12 mouse cellular contexts compared by ENCODE assay signal in genomic region chr6:88937971-88938663, GRCm38 (mm10). TPM values are rescaled to one million over a fixed set of nuclear protein-coding genes. Genes with fewer than 3 reads are reported as not detected.
DNase-seq lines count a peak whose midpoint lies in the region; ATAC-seq and TF ChIP-seq lines count a peak whose summit lies in the region.
"Had no signal": no experiment of that assay in that cellular context is flagged by ENCODE, and none has a peak within 500 bp of the region (broad histone marks: within the 10 kb centered on the region; RNA-seq: fewer than 3 reads in every experiment).

No protein-coding gene starts in this region.

- no peaks in the 10 kb centered on the region for H3K36me3 ChIP-seq in heart, postnatal 0 days (replicated peaks; ENCODE audit: control insufficient read depth, insufficient read depth, low read length)
- H3K36me3 ChIP-seq in hindbrain, embryonic 12.5 days, result no peaks in the 10 kb centered on the region
- H3K36me3 ChIP-seq in neural tube, embryonic 15.5 days, result no peaks in the 10 kb centered on the region
- H3K36me3 ChIP-seq: embryonic facial prominence, embryonic 15.5 days had no signal

- WGBS in heart, postnatal 0 days, result 76% methylated on average over 4 of the region's 4 CpGs
- WGBS in hindbrain, embryonic 12.5 days, result 11% methylated on average over 4 of the region's 4 CpGs
- 14% methylated on average over 4 of the region's 4 CpGs for WGBS in neural tube, embryonic 15.5 days

- H3K4me2 ChIP-seq in heart, postnatal 0 days (ENCODE audit: low read depth, low read length), result no peak overlapping the region
- peak overlapping the region; percentile 21; the same call in 1 of the 2 replicates for H3K4me2 ChIP-seq in hindbrain, embryonic 12.5 days (replicated peaks)
- H3K4me2 ChIP-seq in neural tube, embryonic 15.5 days, result no peak overlapping the region
- H3K4me2 ChIP-seq: embryonic facial prominence, embryonic 15.5 days had no signal

- no peak for TF ChIP-seq CTCF in heart, postnatal 0 days (IDR thresholded peaks at IDR 0.05; ENCODE audit: low read depth)

- DNase-seq in heart, postnatal 0 days (ENCODE audit: low spot score), result no peak
- no peak for DNase-seq in heart, postnatal 36 days
- DNase-seq in embryo, embryonic 10 days (ENCODE audit: low spot score), result peak; percentile 61
- no peak for DNase-seq in left cerebral cortex, postnatal 4 days
- DNase-seq in kidney, adult 9 months, result no peak
- DNase-seq in frontal cortex, postnatal 10 days (ENCODE audit: low spot score in 2 of 2), result no peak
- DNase-seq: kidney, adult 2 months; liver had no signal

- no peak for ATAC-seq in heart, postnatal 0 days (ENCODE audit: insufficient read depth, low read depth)
- ATAC-seq in hindbrain, embryonic 12.5 days (ENCODE audit: low FRiP score), result peak; percentile 74
- 0 out of 2 replicates have a peak, but pooled peaks have one; percentile 32 for ATAC-seq in neural tube, embryonic 15.5 days (ENCODE audit: low FRiP score)

- no peak overlapping the region for H3K9ac ChIP-seq in heart, postnatal 0 days (replicated peaks; ENCODE audit: low read depth, low read length)
- peak overlapping the region; percentile 10; the same call in 1 of the 2 replicates for H3K9ac ChIP-seq in hindbrain, embryonic 12.5 days
- no peak overlapping the region for H3K9ac ChIP-seq in neural tube, embryonic 15.5 days (replicated peaks)
- H3K9ac ChIP-seq: embryonic facial prominence, embryonic 15.5 days had no signal

- TF ChIP-seq EP300 in heart, postnatal 0 days (IDR thresholded peaks at IDR 0.05; ENCODE audit: low read depth), result no peak

- H3K27me3 ChIP-seq in heart, postnatal 0 days (ENCODE audit: control insufficient read depth, insufficient read depth, low read length), result no peaks in the 10 kb centered on the region
- 0 out of 2 replicates have a peak, but pooled peaks cover 3% of the 10 kb centered on the region for H3K27me3 ChIP-seq in hindbrain, embryonic 12.5 days
- H3K27me3 ChIP-seq in neural tube, embryonic 15.5 days (replicated peaks), result 0 out of 2 replicates have a peak, but pooled peaks cover 3% of the 10 kb centered on the region

- no peak overlapping the region for H3K4me3 ChIP-seq in heart, postnatal 0 days (ENCODE audit: low read depth, low read length)
- no peak overlapping the region for H3K4me3 ChIP-seq in hindbrain, embryonic 12.5 days
- no peak overlapping the region for H3K4me3 ChIP-seq in neural tube, embryonic 15.5 days (replicated peaks)
- H3K4me3 ChIP-seq: embryonic facial prominence, embryonic 15.5 days; myocyte had no signal

- no peaks in the 10 kb centered on the region for H3K9me3 ChIP-seq in heart, postnatal 0 days (replicated peaks; ENCODE audit: control insufficient read depth, low read length)
- H3K9me3 ChIP-seq in hindbrain, embryonic 12.5 days (replicated peaks), result no peaks in the 10 kb centered on the region
- no peaks in the 10 kb centered on the region for H3K9me3 ChIP-seq in neural tube, embryonic 15.5 days (replicated peaks)
- H3K9me3 ChIP-seq: embryonic facial prominence, embryonic 15.5 days had no signal

- intact Hi-C loops in heart, postnatal 36 days (cut with DNase I), result loop anchor here (5.0 kb wide), 1 partner anchor 404 kb away; no protein-coding TSS in a partner anchor
- intact Hi-C loops in left cerebral cortex, postnatal 4 days (cut with DNase I), result loop anchor here (10.0 kb wide), 2 partner anchors 97 to 617 kb away; no protein-coding TSS in a partner anchor

- H3K27ac ChIP-seq in heart, postnatal 0 days (ENCODE audit: low read depth), result peak overlapping the region; percentile 93; the same call in 1 of the 2 replicates
- peak overlapping the region; percentile 92 for H3K27ac ChIP-seq in hindbrain, embryonic 12.5 days
- no peak overlapping the region for H3K27ac ChIP-seq in neural tube, embryonic 15.5 days (replicated peaks)

- peaks cover 30% of the 10 kb centered on the region for H3K4me1 ChIP-seq in heart, postnatal 0 days (ENCODE audit: control insufficient read depth, insufficient read depth)
- peaks cover 93% of the 10 kb centered on the region for H3K4me1 ChIP-seq in hindbrain, embryonic 12.5 days
- H3K4me1 ChIP-seq in neural tube, embryonic 15.5 days, result peaks cover 87% of the 10 kb centered on the region

RNA-seq across cellular contexts. Expression of gene Tpra1, which starts 36.1 kb away (rescaled TPM):
- total RNA-seq in heart, postnatal 0 days (2014; rRNA removed; ENCODE audit: low replicate concordance), result 45.9 and 131 TPM in 2 replicates
- polyA plus RNA-seq in heart, postnatal 0 days (2015; fragmentation: Nextera tagmentation; extraction: Ambion mirVana), result 39.1 and 46.9 TPM in 2 replicates
- total RNA-seq in heart, postnatal 36 days (2021), result 10 to 100 TPM; 35.1 to 35.4 TPM
- polyA plus RNA-seq in hindbrain, embryonic 12.5 days (2016; fragmentation: Nextera tagmentation; extraction: Ambion mirVana), result 67.3 and 76.0 TPM in 2 replicates
- polyA plus RNA-seq in neural tube, embryonic 15.5 days (2015; fragmentation: Nextera tagmentation; extraction: Ambion mirVana), result 88.1 and 91.7 TPM in 2 replicates
- total RNA-seq in left cerebral cortex, postnatal 4 days (2021), result 10 to 100 TPM; 37.2 to 41.2 TPM

RNA-seq across cellular contexts. Expression of gene Mcm2, which starts 39.5 kb away (rescaled TPM):
- 38.8 and 49.9 TPM in 2 replicates for total RNA-seq in heart, postnatal 0 days (2014; rRNA removed; ENCODE audit: low replicate concordance)
- polyA plus RNA-seq in heart, postnatal 0 days (2015; fragmentation: Nextera tagmentation; extraction: Ambion mirVana), result 25.2 and 25.6 TPM in 2 replicates
- 1 to 10 TPM; 5.4 to 6.5 TPM for total RNA-seq in heart, postnatal 36 days (2021)
- polyA plus RNA-seq in hindbrain, embryonic 12.5 days (2016; fragmentation: Nextera tagmentation; extraction: Ambion mirVana), result 119 and 130 TPM in 2 replicates
- 20.5 and 52.5 TPM in 2 replicates for polyA plus RNA-seq in neural tube, embryonic 15.5 days (2015; fragmentation: Nextera tagmentation; extraction: Ambion mirVana)
- total RNA-seq in left cerebral cortex, postnatal 4 days (2021), result 10 to 100 TPM; 12.5 to 14.3 TPM
